Mouse (Mus musculus) thymus, adult 2 months (tissue): ENCODE measurements at regions not wholly inside any gene's neighbourhood (a gene's known extent, or its start where the extent isn't known, plus 50 kb on each side); places are given as distances from the start of the nearest gene placed in this dataset.

Source experiments
- CTCF ChIP-seq: fragments of 200-500 bp; IDR thresholded peaks from 2 replicates; pipeline ENCODE4 v1.5.1; 2012; ENCODE audit warnings: mild to moderate bottlenecking, control low read depth, low read length, moderate library complexity, borderline replicate concordance; ENCODE audit not compliant: control insufficient read depth, poor library complexity, insufficient read depth; ENCODE audit errors: extremely low read depth
- POLR2A ChIP-seq: fragments of 200-500 bp; IDR thresholded peaks from 2 replicates; pipeline ENCODE4 v1.6.1; 2012; ENCODE audit warnings: mild to moderate bottlenecking, low read length, control low read depth, moderate library complexity; ENCODE audit not compliant: control insufficient read depth, poor library complexity, insufficient read depth; ENCODE audit errors: extremely low read depth

GRCm38 (mm10) chr10:25632306-25632705 is 96.2 kb upstream of the Smlr1 start:
- TF ChIP-seq CTCF (no peak), POLR2A (no peak)
